Mouse (Mus musculus) G1E (cell line): ENCODE measurements at regions not wholly inside any gene's neighbourhood (a gene's known extent, or its start where the extent isn't known, plus 50 kb on each side); places are given as distances from the start of the nearest gene placed in this dataset.

ENCODE experiments used
- CTCF ChIP-seq: IDR thresholded peaks from 2 replicates; pipeline ENCODE4 v1.5.1; 2012; ENCODE audit warnings: low read depth, low read length, inconsistent platforms, mixed read lengths
- GATA1 ChIP-seq: IDR thresholded peaks from 2 replicates; pipeline ENCODE4 v1.6.1; 2012; ENCODE audit warnings: borderline replicate concordance, low read length, inconsistent platforms, mixed read lengths
- TAL1 ChIP-seq: conservative IDR thresholded peaks from 2 replicates; pipeline ENCODE4 v1.6.1; 2012; ENCODE audit warnings: low read depth, low read length, inconsistent platforms, mixed read lengths

- TF ChIP-seq CTCF (no peak), GATA1 (no peak), TAL1 (no peak)
These were observed 76.5 kb downstream of the Gm26897 start for GRCm38 (mm10) chr5:111810079-111810808.
